Mouse (Mus musculus) stomach, embryonic 14.5 days (tissue): Measurements from ENCODE around the gene Fras1. TPM values are rescaled to one million over a fixed set of nuclear protein-coding genes. Genes with fewer than 3 reads are reported as not detected.

Experiments
- ATAC-seq: fragments of 200-750 bp; cut with Nextera tagmentation; 2 replicates; pipeline ENCODE4 v1.8.0; 2017; ENCODE audit warnings: low read depth, moderate TSS enrichment; ENCODE audit not compliant: insufficient number of reproducible peaks, insufficient read depth, low FRiP score
- H3K27ac ChIP-seq: fragments of 300-500 bp; sonication (generic); 2 replicates; pipeline ENCODE4 v1.5.1; 2014; ENCODE audit warnings: mild to moderate bottlenecking, low read length, moderate library complexity, mixed read lengths
- H3K27me3 ChIP-seq: fragments of 300-500 bp; sonication (generic); 2 replicates; pipeline ENCODE4 v1.6.1; 2014; ENCODE audit warnings: low read length, control low read depth, mixed read lengths; ENCODE audit not compliant: control insufficient read depth, insufficient read depth
- H3K36me3 ChIP-seq: fragments of 300-500 bp; sonication (generic); 2 replicates; pipeline ENCODE4 v1.6.1; 2014; ENCODE audit warnings: mild to moderate bottlenecking, control low read depth, low read length, moderate library complexity, mixed read lengths; ENCODE audit not compliant: control insufficient read depth, insufficient read depth
- H3K4me1 ChIP-seq: fragments of 300-500 bp; sonication (generic); 2 replicates; pipeline ENCODE4 v1.6.1; 2014; ENCODE audit warnings: low read length, control low read depth, mixed read lengths; ENCODE audit not compliant: control insufficient read depth, insufficient read depth
- H3K4me2 ChIP-seq: fragments of 300-500 bp; sonication (generic); replicated peaks from 2 replicates; pipeline ENCODE4 v1.6.1; 2014; ENCODE audit warnings: low read depth, low read length, control low read depth
- H3K4me3 ChIP-seq: fragments of 300-500 bp; sonication (generic); 2 replicates; pipeline ENCODE4 v1.5.1; 2014; ENCODE audit warnings: low read depth, low read length, control low read depth
- H3K9ac ChIP-seq: fragments of 300-500 bp; sonication (generic); replicated peaks from 2 replicates; pipeline ENCODE4 v1.6.1; 2014; ENCODE audit warnings: low read depth, mild to moderate bottlenecking, control low read depth, low read length, moderate library complexity, mixed read lengths
- H3K9me3 ChIP-seq: fragments of 300-500 bp; sonication (generic); 2 replicates; pipeline ENCODE4 v1.6.1; 2016; ENCODE audit warnings: low read depth, low read length, control low read depth; ENCODE audit not compliant: control insufficient read depth
- WGBS: fragments of 180-500 bp; shearing (Covaris S2); extraction: QIAGEN DNeasy Blood & Tissue Kit; methylation state at CpG from one replicate; pipeline ENCODE4 v1.1.7; 2014; 5-methylcytosine and 5-hydroxymethylcytosine counted together
- polyA plus RNA-seq: library from polyadenylated mRNA; unstranded; fragments of >200 nt; fragmentation: Nextera tagmentation; extraction: Ambion mirVana; gene quantifications from 2 replicates; pipeline ENCODE4 v1.2.1, GENCODE M21; 2014

Fras1 gene
- polyA plus RNA-seq, 1 experiment from 2014 or later, result 64.2 TPM

DNA sequence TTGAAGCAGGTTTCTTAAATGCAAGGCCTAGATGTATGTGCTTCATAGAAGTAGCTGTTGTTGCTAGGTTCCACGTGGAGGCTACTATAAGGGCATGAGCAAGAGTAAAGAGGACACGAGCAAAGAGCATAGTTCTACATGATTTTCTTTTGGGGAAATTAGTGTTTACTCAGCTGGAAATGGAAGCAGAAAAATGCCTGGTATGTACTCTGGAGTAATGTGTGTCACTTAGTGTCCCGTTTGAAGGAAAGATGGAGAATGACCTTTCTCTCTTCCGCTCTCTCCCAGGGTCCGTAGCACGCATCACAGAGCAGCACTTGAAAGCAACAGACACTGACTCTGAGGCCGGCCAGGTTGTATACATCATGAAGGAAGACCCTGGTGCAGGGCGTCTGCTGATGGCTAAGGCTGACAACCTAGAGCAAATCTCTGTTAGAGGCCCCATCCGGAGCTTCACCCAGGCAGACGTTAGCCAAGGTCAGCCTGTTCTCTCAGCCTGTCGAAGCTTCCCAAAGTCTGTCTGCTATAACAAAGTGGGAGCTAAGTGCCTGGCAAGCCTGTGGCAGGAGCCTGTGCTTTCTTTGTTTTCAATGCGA is 338.4 kb downstream of the Fras1 start:
- no peak overlapping the region for H3K9ac ChIP-seq
- no peak overlapping the region for H3K4me2 ChIP-seq
- H3K36me3 ChIP-seq, result no peaks in the 10 kb centered on the region; the same call in 1 of the 2 replicates
- no peaks in the 10 kb centered on the region for H3K4me1 ChIP-seq
- WGBS, result 28% methylated on average over 12 of the region's 12 CpGs
- no peaks in the 10 kb centered on the region for H3K27me3 ChIP-seq
- no peak overlapping the region for H3K4me3 ChIP-seq
- H3K27ac ChIP-seq, result no peak overlapping the region
- ATAC-seq, result no peak
- H3K9me3 ChIP-seq, result no peaks in the 10 kb centered on the region

DNA sequence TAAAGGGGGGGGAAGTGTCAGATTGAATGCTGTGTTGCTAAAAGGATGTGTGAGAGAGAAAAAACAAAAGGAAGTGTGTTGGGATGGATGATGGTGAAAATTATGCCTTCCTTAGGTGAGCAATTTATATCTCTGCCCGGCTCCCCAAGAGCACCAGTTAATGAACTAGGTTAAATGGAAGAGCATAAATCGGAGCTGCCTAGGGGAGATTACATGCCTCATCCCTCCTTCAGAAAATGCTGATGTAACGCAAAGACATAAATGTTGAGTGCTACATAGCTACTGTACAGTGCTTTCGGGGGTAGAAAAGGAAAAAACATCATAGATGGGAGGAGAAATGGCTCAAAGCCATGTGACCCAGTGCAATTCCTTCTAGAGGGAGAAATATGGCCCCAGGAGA is 339.0 kb downstream of the Fras1 start:
- Histone ChIP-seq H3K4me1 (no peaks in the 10 kb centered on the region), H3K27me3 (no peaks in the 10 kb centered on the region), H3K4me2 (no peak overlapping the region), H3K9me3 (no peaks in the 10 kb centered on the region), H3K9ac (no peak overlapping the region), H3K36me3 (no peaks in the 10 kb centered on the region; the same call in 1 of the 2 replicates), H3K4me3 (no peak overlapping the region), H3K27ac (no peak overlapping the region)
- 62% methylated on average over 4 of the region's 4 CpGs for WGBS
- ATAC-seq, result no peak

DNA sequence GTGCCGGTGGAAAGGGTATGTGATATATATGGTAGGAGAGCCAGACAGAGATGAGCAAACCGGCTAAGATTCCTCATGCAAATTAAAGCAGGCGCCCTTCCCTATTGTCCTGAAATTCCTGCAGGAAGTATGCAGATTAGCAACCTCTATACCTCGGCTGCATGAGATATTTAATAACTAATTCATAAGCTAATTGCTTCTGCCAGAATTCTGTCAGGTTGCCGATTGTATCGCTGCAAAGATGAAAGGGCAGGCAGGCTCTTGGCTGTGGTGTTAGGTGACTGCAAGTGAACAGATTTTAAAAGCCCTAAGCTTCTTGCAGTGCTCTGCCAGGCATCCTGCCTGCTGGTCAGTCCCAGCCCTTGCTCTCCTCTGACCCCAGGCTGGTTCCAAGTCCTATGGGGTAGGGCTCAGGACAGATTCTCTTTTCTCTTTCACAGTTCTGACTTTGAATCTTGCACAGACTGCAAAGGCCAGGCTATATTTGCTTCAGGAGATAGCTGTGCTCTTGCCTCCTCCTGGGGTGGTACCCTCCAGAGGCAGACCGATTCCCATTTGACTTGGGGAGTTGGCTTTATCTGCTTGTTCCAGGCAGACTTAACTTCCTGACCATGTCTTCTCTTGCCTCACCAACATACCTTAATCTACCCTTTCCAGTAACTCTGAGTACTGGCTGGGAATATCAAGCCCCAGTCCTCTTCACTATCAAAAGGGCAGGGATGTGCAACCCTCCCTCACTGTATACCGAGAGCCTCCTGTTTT is 342.7 kb downstream of the Fras1 start:
- no peak overlapping the region for H3K27ac ChIP-seq
- H3K4me1 ChIP-seq, result no peaks in the 10 kb centered on the region
- no peaks in the 10 kb centered on the region for H3K9me3 ChIP-seq
- no peak overlapping the region for H3K4me2 ChIP-seq
- no peak overlapping the region for H3K9ac ChIP-seq
- no peak overlapping the region for H3K4me3 ChIP-seq
- ATAC-seq, result no peak
- 62% methylated on average over 8 of the region's 8 CpGs for WGBS
- H3K27me3 ChIP-seq, result no peaks in the 10 kb centered on the region
- no peaks in the 10 kb centered on the region; the same call in 1 of the 2 replicates for H3K36me3 ChIP-seq

GRCm38 (mm10) chr5:96717690-96718089 is 343.9 kb downstream of the Fras1 start:
- no peaks in the 10 kb centered on the region for H3K4me1 ChIP-seq
- H3K9me3 ChIP-seq, result no peaks in the 10 kb centered on the region
- ATAC-seq, result no peak
- no peak overlapping the region for H3K4me2 ChIP-seq
- 89% methylated on average over 4 of the region's 4 CpGs for WGBS
- H3K4me3 ChIP-seq, result no peak overlapping the region
- no peak overlapping the region for H3K27ac ChIP-seq
- H3K27me3 ChIP-seq, result no peaks in the 10 kb centered on the region
- H3K36me3 ChIP-seq, result no peaks in the 10 kb centered on the region; the same call in 1 of the 2 replicates
- H3K9ac ChIP-seq, result no peak overlapping the region

- Histone ChIP-seq H3K9ac (no peak overlapping the region), H3K27ac (no peak overlapping the region), H3K4me3 (no peak overlapping the region), H3K36me3 (no peaks in the 10 kb centered on the region; the same call in 1 of the 2 replicates), H3K4me1 (no peaks in the 10 kb centered on the region), H3K4me2 (no peak overlapping the region), H3K27me3 (no peaks in the 10 kb centered on the region), H3K9me3 (no peaks in the 10 kb centered on the region)
- no peak for ATAC-seq
- WGBS, result 82% methylated on average over 5 of the region's 5 CpGs
Observed at GRCm38 (mm10) chr5:96718601-96719000, 344.8 kb downstream of the Fras1 start.

DNA sequence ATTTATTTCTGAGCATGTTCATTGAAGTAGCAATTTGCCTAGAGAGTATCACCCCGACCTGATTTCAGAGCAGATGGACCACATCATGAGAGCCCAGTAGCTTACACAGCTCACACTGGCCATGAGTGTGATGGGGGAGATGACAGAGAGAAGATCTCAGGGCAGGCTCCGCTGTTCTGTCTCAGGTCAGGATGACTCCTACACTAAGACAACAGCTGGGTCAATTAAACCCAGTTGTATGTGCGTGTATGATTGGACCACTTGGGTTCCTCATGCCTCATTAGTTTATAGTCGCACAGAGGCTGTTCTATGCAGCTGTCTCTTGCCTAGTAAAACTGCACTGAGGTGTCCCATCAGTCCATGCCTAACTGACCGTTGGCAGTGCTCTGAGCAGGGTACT is 345.5 kb downstream of the Fras1 start:
- no peaks in the 10 kb centered on the region for H3K4me1 ChIP-seq
- H3K4me2 ChIP-seq, result no peak overlapping the region
- H3K27ac ChIP-seq, result no peak overlapping the region
- H3K4me3 ChIP-seq, result no peak overlapping the region
- no peaks in the 10 kb centered on the region; the same call in 1 of the 2 replicates for H3K36me3 ChIP-seq
- no peak overlapping the region for H3K9ac ChIP-seq
- 90% methylated on average over 5 of the region's 5 CpGs for WGBS
- H3K27me3 ChIP-seq, result no peaks in the 10 kb centered on the region
- no peak for ATAC-seq
- no peaks in the 10 kb centered on the region for H3K9me3 ChIP-seq

GRCm38 (mm10) chr5:96722690-96723089 is 348.9 kb downstream of the Fras1 start:
- Histone ChIP-seq H3K4me2 (no peak overlapping the region), H3K9ac (no peak overlapping the region), H3K27me3 (no peaks in the 10 kb centered on the region), H3K4me1 (no peaks in the 10 kb centered on the region), H3K4me3 (no peak overlapping the region), H3K9me3 (no peaks in the 10 kb centered on the region), H3K27ac (no peak overlapping the region), H3K36me3 (no peaks in the 10 kb centered on the region; the same call in 1 of the 2 replicates)
- 70% methylated on average over 3 of the region's 3 CpGs for WGBS
- no peak for ATAC-seq

DNA sequence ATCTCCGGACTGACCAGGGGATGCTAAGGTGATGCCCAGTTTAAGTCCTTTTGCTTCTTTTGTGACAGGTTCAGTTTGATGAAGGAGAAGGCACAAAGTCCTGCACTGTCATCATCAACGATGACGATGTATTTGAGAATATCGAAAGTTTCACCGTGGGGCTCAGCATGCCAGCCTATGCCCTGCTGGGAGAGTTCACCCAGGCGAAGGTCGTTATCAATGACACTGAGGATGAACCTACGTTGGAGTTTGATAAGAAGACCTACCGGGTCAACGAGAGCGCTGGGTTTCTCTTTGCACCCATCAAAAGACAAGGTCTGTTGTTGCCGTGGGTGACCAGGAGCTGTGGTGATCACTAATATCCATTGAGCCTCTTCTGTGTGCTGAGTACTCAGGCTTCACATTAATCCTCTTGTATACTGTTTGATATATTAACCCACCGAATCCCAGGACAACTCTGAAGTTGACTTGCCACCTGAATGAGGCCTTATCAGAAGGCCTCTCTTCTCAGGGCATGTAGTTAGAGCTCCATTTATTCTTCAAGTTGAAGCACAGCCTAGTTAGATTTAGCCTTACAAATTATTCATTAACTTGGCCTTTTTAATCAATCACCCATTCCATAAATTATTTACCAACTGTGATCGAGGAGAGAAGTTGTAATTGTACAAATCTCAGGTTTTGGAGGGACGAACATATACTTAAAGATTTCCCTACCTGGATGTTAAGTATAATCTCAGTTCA is 365.6 kb downstream of the Fras1 start:
- H3K36me3 ChIP-seq, result peaks cover 3% of the 10 kb centered on the region; the same call in 1 of the 2 replicates
- no peaks in the 10 kb centered on the region for H3K27me3 ChIP-seq
- H3K27ac ChIP-seq, result no peak overlapping the region
- 82% methylated on average over 15 of the region's 15 CpGs for WGBS
- H3K4me3 ChIP-seq, result no peak overlapping the region
- no peaks in the 10 kb centered on the region for H3K9me3 ChIP-seq
- no peak for ATAC-seq
- H3K4me2 ChIP-seq, result no peak overlapping the region
- H3K9ac ChIP-seq, result no peak overlapping the region
- H3K4me1 ChIP-seq, result no peaks in the 10 kb centered on the region
